Mouse (Mus musculus) B cell, adult 2 months (primary cell): ENCODE results near the gene Ryk.

Experiments
- DNase-seq, 2 experiments: peaks; one replicate each; pipeline ENCODE4 v3.0.0; 2022

Ryk gene

GRCm38 (mm10) chr9:102955866-102956265 lies 121.1 kb downstream of the Ryk start:
- DNase-seq, result no peak
